Mouse (Mus musculus) E14TG2a.4 (cell line): ENCODE measurements around the gene Cox8b.

Experiments
- CTCF ChIP-seq: conservative IDR thresholded peaks from 2 replicates; pipeline ENCODE4 v1.5.1; 2014; ENCODE audit warnings: low read length
- NANOG ChIP-seq: IDR thresholded peaks from 2 replicates; pipeline ENCODE4 v1.6.1; 2014; ENCODE audit warnings: borderline replicate concordance, low read length, mixed read lengths

DNA sequence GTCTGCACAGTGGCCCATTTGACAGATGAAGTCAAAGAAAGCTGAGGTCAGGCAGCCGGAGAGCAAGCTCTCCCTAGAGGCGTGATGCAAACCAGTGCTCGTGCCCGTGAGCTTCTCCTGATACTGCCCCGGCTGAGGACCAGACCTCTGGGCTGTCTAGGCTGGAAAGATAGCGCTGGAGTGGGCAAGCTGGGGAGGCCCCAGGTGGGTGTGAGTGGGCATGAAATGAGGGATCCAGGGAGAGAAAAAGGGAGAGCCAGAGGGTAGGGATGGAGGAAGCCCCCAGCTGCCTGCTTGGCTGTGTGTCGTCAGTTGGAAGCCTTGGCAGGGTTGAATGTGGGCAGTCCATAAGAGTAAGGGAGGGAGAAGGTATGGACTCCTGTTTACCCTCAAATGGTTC lies 44.0 kb upstream of the Cox8b start:
- TF ChIP-seq CTCF (no peak), NANOG (no peak)
